Mouse (Mus musculus): ENCODE data around the gene Dscam. TPM values are rescaled to one million over a fixed set of nuclear protein-coding genes. Genes with fewer than 3 reads are reported as not detected.

Gene Dscam
- polyA plus RNA-seq, 1 experiment from 2014 or later: not detected

DNA sequence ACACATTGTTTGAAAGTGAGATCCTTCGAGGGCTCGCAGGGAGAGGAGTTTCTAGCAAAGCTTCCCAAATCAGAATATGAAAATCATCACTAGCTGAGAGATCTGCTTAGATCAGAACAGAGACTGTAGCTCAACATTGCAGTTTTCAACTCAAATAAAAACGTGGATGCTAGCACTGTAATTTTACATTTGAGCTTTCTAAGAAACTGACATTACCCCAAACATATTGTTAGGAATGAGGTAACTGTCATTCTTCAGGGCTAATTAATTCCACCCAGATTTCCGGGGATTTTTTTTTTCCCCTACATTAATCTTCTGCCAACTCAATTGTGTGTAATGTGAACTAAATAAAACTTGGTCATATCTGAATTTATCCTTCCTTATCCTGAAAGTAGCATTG is 110.3 kb downstream of the Dscam start:
- Histone ChIP-seq H3K4me2 (ENCODE audit: low read length) (no peak overlapping the region), H3K9ac (ENCODE audit: low read length) (no peak overlapping the region), H3K27ac (replicated peaks in 1 of 2; ENCODE audit: control insufficient read depth in 1 of 2, insufficient read depth in 1 of 2, low read depth in 2 of 2, low read length in 2 of 2) (no peak overlapping the region), H3K4me1 (ENCODE audit: control insufficient read depth in 2 of 2, insufficient read depth in 2 of 2, low read length in 2 of 2) (no peaks in the 10 kb centered on the region), H3K4me3 (ENCODE audit: control insufficient read depth in 1 of 2, insufficient read depth in 1 of 2, low read depth in 1 of 2, low read length in 2 of 2) (no peak overlapping the region), H3K36me3 (ENCODE audit: control insufficient read depth, insufficient read depth, low read length) (no peaks in the 10 kb centered on the region), H3K27me3 (ENCODE audit: control insufficient read depth, insufficient read depth, low read length) (no peaks in the 10 kb centered on the region), H3K9me3 (ENCODE audit: control insufficient read depth, low read length) (no peaks in the 10 kb centered on the region)
- 73% methylated on average over 4 of the region's 4 CpGs for WGBS
- ATAC-seq (ENCODE audit: insufficient number of reproducible peaks, insufficient read depth, low FRiP score, low read depth): no peak

DNA sequence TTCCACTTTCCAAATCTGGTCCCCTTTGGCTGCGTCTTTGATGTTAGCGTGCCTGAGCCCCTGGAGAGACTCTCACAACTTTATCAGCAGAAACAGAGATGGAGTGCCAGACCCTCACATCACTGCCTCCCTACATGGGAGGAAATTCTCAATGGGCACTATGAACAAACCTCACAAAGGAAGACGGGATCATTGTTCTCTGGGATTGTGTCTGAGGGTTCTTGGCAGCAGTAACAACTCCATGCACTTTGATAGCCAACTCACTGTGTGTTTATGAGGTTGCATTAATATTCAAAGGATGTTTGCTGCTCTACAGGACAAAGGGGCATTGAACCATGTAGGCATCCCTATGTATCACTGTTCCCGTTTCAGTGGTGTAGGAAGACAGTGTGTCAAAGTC is 135.3 kb downstream of the Dscam start:
- Histone ChIP-seq H3K4me3 (ENCODE audit: control insufficient read depth in 1 of 2, insufficient read depth in 1 of 2, low read depth in 1 of 2, low read length in 2 of 2) (no peak overlapping the region), H3K36me3 (ENCODE audit: control insufficient read depth, insufficient read depth, low read length) (no peaks in the 10 kb centered on the region), H3K9ac (ENCODE audit: low read length) (no peak overlapping the region), H3K4me2 (ENCODE audit: low read length) (no peak overlapping the region), H3K27me3 (ENCODE audit: control insufficient read depth, insufficient read depth, low read length) (no peaks in the 10 kb centered on the region), H3K4me1 (ENCODE audit: control insufficient read depth in 2 of 2, insufficient read depth in 2 of 2, low read length in 2 of 2) (no peaks in the 10 kb centered on the region), H3K27ac (replicated peaks in 1 of 2; ENCODE audit: control insufficient read depth in 1 of 2, insufficient read depth in 1 of 2, low read depth in 2 of 2, low read length in 2 of 2) (no peak overlapping the region), H3K9me3 (ENCODE audit: control insufficient read depth, low read length) (no peaks in the 10 kb centered on the region)
- no peak for ATAC-seq (ENCODE audit: insufficient number of reproducible peaks, insufficient read depth, low FRiP score, low read depth)
- WGBS: 46% methylated on average over 4 of the region's 4 CpGs

DNA sequence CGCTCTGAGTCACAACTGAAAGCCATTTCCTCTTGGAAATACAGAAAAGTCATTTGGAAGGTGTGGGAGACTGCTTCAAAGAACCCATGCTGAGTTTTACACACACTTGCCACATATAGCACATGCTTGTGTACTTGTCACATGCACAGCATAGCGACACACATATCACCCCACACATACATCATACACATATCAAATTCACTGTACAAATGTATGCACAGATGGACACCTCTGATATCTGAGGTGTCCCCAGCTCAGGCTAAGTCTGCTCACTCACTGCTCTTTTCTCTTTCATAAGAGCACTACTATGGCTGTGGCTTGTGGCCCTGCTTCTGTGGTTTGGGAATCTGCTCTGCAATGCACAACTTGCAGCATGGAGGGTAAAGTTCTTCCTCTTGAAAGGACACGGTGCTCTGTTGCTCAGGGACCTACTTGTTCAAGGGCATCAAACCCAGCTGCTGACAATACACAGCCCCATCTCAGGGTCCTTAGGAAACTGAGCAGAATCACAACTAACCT is 137.0 kb downstream of the Dscam start:
- no peaks in the 10 kb centered on the region for H3K4me1 ChIP-seq (ENCODE audit: control insufficient read depth in 2 of 2, insufficient read depth in 2 of 2, low read length in 2 of 2)
- 71% methylated on average over 3 of the region's 3 CpGs for WGBS
- H3K4me2 ChIP-seq (ENCODE audit: low read length): no peak overlapping the region
- H3K4me3 ChIP-seq (ENCODE audit: control insufficient read depth in 1 of 2, insufficient read depth in 1 of 2, low read depth in 1 of 2, low read length in 2 of 2): no peak overlapping the region
- no peak overlapping the region for H3K9ac ChIP-seq (ENCODE audit: low read length)
- H3K36me3 ChIP-seq (ENCODE audit: control insufficient read depth, insufficient read depth, low read length): no peaks in the 10 kb centered on the region
- H3K27me3 ChIP-seq (ENCODE audit: control insufficient read depth, insufficient read depth, low read length): no peaks in the 10 kb centered on the region
- no peaks in the 10 kb centered on the region for H3K9me3 ChIP-seq (ENCODE audit: control insufficient read depth, low read length)
- H3K27ac ChIP-seq (replicated peaks in 1 of 2; ENCODE audit: control insufficient read depth in 1 of 2, insufficient read depth in 1 of 2, low read depth in 2 of 2, low read length in 2 of 2): no peak overlapping the region
- ATAC-seq (ENCODE audit: insufficient number of reproducible peaks, insufficient read depth, low FRiP score, low read depth): no peak

DNA sequence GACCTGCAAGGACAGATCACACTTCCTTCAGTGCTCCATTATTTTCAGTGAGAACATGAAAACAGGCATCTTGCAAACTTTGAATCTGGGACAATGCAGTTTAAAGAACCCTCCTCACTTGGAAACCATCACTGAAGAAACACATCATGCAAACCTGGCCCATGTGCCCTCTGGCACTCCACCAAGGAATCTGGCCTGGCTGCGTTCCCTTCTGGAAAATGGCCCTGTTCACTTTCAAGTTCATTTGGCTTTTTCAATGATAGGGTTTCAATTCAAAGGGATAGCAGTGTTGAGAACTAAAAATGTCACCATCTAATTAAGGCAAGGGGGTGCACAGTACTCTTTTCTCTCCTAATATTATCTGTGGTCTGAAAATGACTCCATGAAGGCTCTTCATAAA is 142.9 kb downstream of the Dscam start:
- Histone ChIP-seq H3K4me1 (ENCODE audit: control insufficient read depth in 2 of 2, insufficient read depth in 2 of 2, low read length in 2 of 2) (no peaks in the 10 kb centered on the region), H3K9ac (ENCODE audit: low read length) (no peak overlapping the region), H3K4me3 (ENCODE audit: control insufficient read depth in 1 of 2, insufficient read depth in 1 of 2, low read depth in 1 of 2, low read length in 2 of 2) (no peak overlapping the region), H3K27ac (replicated peaks in 1 of 2; ENCODE audit: control insufficient read depth in 1 of 2, insufficient read depth in 1 of 2, low read depth in 2 of 2, low read length in 2 of 2) (no peak overlapping the region), H3K36me3 (ENCODE audit: control insufficient read depth, insufficient read depth, low read length) (no peaks in the 10 kb centered on the region), H3K4me2 (ENCODE audit: low read length) (no peak overlapping the region), H3K27me3 (ENCODE audit: control insufficient read depth, insufficient read depth, low read length) (no peaks in the 10 kb centered on the region), H3K9me3 (ENCODE audit: control insufficient read depth, low read length) (no peaks in the 10 kb centered on the region)
- no peak for ATAC-seq (ENCODE audit: insufficient number of reproducible peaks, insufficient read depth, low FRiP score, low read depth)
- 72% methylated on average over 1 of the region's 1 CpGs for WGBS

DNA sequence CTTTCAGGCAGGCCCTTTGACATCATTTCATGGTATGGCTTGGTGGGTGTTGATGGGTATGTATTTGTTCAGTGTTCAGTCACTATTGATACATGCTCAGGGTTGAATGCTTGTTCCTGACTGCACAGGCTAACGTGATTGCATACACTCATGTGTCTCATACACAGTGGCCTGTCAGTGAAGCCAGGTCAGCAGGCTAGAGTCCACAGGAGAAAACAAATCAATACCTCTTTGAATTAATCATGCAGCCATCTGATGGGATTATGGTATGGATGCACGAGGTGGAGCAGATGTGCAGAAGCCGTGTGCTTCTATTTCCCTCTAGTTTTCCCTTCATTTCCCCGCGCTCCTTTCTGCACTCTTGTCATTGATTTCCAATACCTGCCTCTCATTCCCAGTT is 143.7 kb downstream of the Dscam start:
- Histone ChIP-seq H3K4me1 (ENCODE audit: control insufficient read depth in 2 of 2, insufficient read depth in 2 of 2, low read length in 2 of 2) (no peaks in the 10 kb centered on the region), H3K27me3 (ENCODE audit: control insufficient read depth, insufficient read depth, low read length) (no peaks in the 10 kb centered on the region), H3K27ac (replicated peaks in 1 of 2; ENCODE audit: control insufficient read depth in 1 of 2, insufficient read depth in 1 of 2, low read depth in 2 of 2, low read length in 2 of 2) (no peak overlapping the region), H3K9ac (ENCODE audit: low read length) (no peak overlapping the region), H3K9me3 (ENCODE audit: control insufficient read depth, low read length) (no peaks in the 10 kb centered on the region), H3K4me3 (ENCODE audit: control insufficient read depth in 1 of 2, insufficient read depth in 1 of 2, low read depth in 1 of 2, low read length in 2 of 2) (no peak overlapping the region), H3K36me3 (ENCODE audit: control insufficient read depth, insufficient read depth, low read length) (no peaks in the 10 kb centered on the region), H3K4me2 (ENCODE audit: low read length) (no peak overlapping the region)
- 86% methylated on average over 5 of the region's 5 CpGs for WGBS
- no peak for ATAC-seq (ENCODE audit: insufficient number of reproducible peaks, insufficient read depth, low FRiP score, low read depth)

DNA sequence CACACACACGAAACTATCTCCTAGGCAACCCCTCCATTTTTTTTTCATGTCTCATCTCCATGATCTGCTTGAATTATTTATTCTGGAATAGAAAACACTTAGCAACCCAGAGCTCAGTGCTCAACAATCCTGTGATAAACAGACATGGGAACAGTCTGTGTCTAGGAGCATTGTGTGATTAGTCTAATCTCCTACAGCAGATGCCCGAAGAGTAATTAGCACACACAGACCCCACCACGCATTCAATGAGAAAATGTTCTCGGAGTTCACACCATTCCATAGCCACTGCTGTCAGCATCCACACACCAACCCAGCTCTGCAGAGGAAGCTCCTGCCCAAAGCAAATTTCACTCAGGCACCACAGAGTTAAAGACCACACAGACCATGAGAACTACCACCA is 146.1 kb downstream of the Dscam start:
- no peak overlapping the region for H3K4me2 ChIP-seq (ENCODE audit: low read length)
- no peak overlapping the region for H3K27ac ChIP-seq (replicated peaks in 1 of 2; ENCODE audit: control insufficient read depth in 1 of 2, insufficient read depth in 1 of 2, low read depth in 2 of 2, low read length in 2 of 2)
- WGBS: 38% methylated on average over 4 of the region's 4 CpGs
- no peaks in the 10 kb centered on the region for H3K36me3 ChIP-seq (ENCODE audit: control insufficient read depth, insufficient read depth, low read length)
- H3K9me3 ChIP-seq (ENCODE audit: control insufficient read depth, low read length): no peaks in the 10 kb centered on the region
- ATAC-seq (ENCODE audit: insufficient number of reproducible peaks, insufficient read depth, low FRiP score, low read depth): no peak
- H3K9ac ChIP-seq (ENCODE audit: low read length): no peak overlapping the region
- H3K4me3 ChIP-seq (ENCODE audit: control insufficient read depth in 1 of 2, insufficient read depth in 1 of 2, low read depth in 1 of 2, low read length in 2 of 2): no peak overlapping the region
- no peaks in the 10 kb centered on the region for H3K4me1 ChIP-seq (ENCODE audit: control insufficient read depth in 2 of 2, insufficient read depth in 2 of 2, low read length in 2 of 2)
- no peaks in the 10 kb centered on the region for H3K27me3 ChIP-seq (ENCODE audit: control insufficient read depth, insufficient read depth, low read length)

DNA sequence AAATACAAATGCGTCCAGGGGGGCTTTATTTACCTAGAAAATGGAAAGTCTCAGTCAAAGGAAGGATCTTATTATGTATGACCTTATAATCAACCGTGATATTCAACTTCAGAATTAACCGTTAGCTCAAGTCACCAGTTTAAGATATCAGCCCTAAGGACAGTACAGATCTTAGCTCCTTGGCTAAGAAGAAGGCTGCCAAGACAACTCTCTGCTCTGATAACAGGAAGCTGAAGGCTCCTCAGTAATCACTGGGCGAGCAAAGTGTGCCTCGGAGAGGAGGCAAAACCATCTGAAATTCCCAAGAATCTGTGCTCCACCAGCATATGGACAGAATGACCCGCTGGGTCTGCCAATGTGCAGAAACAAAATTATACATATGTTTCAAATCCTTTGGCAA is 149.1 kb downstream of the Dscam start:
- Histone ChIP-seq H3K9me3 (ENCODE audit: control insufficient read depth, low read length) (no peaks in the 10 kb centered on the region), H3K9ac (ENCODE audit: low read length) (no peak overlapping the region), H3K27me3 (ENCODE audit: control insufficient read depth, insufficient read depth, low read length) (no peaks in the 10 kb centered on the region), H3K4me1 (ENCODE audit: control insufficient read depth in 2 of 2, insufficient read depth in 2 of 2, low read length in 2 of 2) (no peaks in the 10 kb centered on the region), H3K27ac (replicated peaks in 1 of 2; ENCODE audit: control insufficient read depth in 1 of 2, insufficient read depth in 1 of 2, low read depth in 2 of 2, low read length in 2 of 2) (no peak overlapping the region), H3K4me3 (ENCODE audit: control insufficient read depth in 1 of 2, insufficient read depth in 1 of 2, low read depth in 1 of 2, low read length in 2 of 2) (no peak overlapping the region), H3K4me2 (ENCODE audit: low read length) (no peak overlapping the region), H3K36me3 (ENCODE audit: control insufficient read depth, insufficient read depth, low read length) (no peaks in the 10 kb centered on the region)
- WGBS: 80% methylated on average over 6 of the region's 6 CpGs
- ATAC-seq (ENCODE audit: insufficient number of reproducible peaks, insufficient read depth, low FRiP score, low read depth): no peak

DNA sequence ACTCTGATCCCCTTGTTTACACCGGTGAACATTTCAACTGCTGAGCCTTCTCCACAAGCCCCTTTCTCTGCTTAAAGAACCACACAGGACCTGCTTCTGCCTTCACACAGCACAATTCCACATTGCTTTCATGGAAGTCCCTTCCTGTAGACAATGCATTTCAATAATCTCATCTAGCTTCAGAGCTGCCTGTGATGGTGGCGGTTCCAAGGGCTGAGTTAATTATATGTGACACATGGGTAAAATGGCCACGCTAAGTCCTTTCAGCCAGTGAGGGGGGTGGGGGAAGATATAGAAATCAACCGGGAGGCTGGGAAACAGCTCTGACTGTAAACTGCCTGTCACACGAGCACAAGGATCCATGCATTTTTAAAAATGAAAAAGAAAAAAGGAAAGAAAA is 152.2 kb downstream of the Dscam start:
- H3K4me3 ChIP-seq (ENCODE audit: control insufficient read depth in 1 of 2, insufficient read depth in 1 of 2, low read depth in 1 of 2, low read length in 2 of 2): no peak overlapping the region
- ATAC-seq (ENCODE audit: insufficient number of reproducible peaks, insufficient read depth, low FRiP score, low read depth): no peak
- no peaks in the 10 kb centered on the region for H3K9me3 ChIP-seq (ENCODE audit: control insufficient read depth, low read length)
- no peaks in the 10 kb centered on the region for H3K36me3 ChIP-seq (ENCODE audit: control insufficient read depth, insufficient read depth, low read length)
- no peak overlapping the region for H3K9ac ChIP-seq (ENCODE audit: low read length)
- H3K4me2 ChIP-seq (ENCODE audit: low read length): no peak overlapping the region
- WGBS: 75% methylated on average over 5 of the region's 5 CpGs
- no peaks in the 10 kb centered on the region for H3K27me3 ChIP-seq (ENCODE audit: control insufficient read depth, insufficient read depth, low read length)
- H3K27ac ChIP-seq (replicated peaks in 1 of 2; ENCODE audit: control insufficient read depth in 1 of 2, insufficient read depth in 1 of 2, low read depth in 2 of 2, low read length in 2 of 2): no peak overlapping the region
- no peaks in the 10 kb centered on the region for H3K4me1 ChIP-seq (ENCODE audit: control insufficient read depth in 2 of 2, insufficient read depth in 2 of 2, low read length in 2 of 2)

All from heart, embryonic 14.5 days (tissue).